Mouse (Mus musculus): ENCODE measurements around the gene Gm7978. TPM values are rescaled to one million over a fixed set of nuclear protein-coding genes. Genes with fewer than 3 reads are reported as not detected.

Gene Gm7978
- not detected in 2 replicates for polyA plus RNA-seq (2012; rRNA removed)

GRCm38 (mm10) chr5:95736073-95736472 is at the start of gene Gm7978:
Gene Gm7978 (minus strand): TSS chr5:95736173.

GRCm38 (mm10) chr5:95775690-95776089 is 39.7 kb upstream of the Gm7978 start, which contains the start of gene E330014E10Rik:
Gene E330014E10Rik (plus strand): TSS chr5:95775990.

GRCm38 (mm10) chr5:95741714-95742113 is 5.7 kb upstream of the Gm7978 start, which contains the start of gene Gm7982:
Gene Gm7982 (plus strand): TSS chr5:95742014.

Other genes with a start within 250 kb of the Gm7978 start
- gene Gm3286, start 225.4 kb downstream of the Gm7978 start, polyA plus RNA-seq (2012; rRNA removed), result not detected in 2 replicates
- gene Gm7971, start 141.3 kb downstream of the Gm7978 start, polyA plus RNA-seq (2012; rRNA removed), result not detected in 2 replicates
- gene Gm7982, start 5.8 kb upstream of the Gm7978 start, polyA plus RNA-seq (2012; rRNA removed), result not detected in 2 replicates
- gene E330014E10Rik, start 39.8 kb upstream of the Gm7978 start, polyA plus RNA-seq (2012; rRNA removed), result not detected in 2 replicates
- gene Cxcl13, start 220.8 kb upstream of the Gm7978 start, polyA plus RNA-seq (2012; rRNA removed), result 0.17 and 1.0 TPM in 2 replicates

Data from central nervous system, embryonic 11.5 days (tissue).